11 mouse cellular contexts compared by ENCODE assay signal in genomic region chr15:25144228-25144627, GRCm38 (mm10).
DNase-seq lines count a peak whose midpoint lies in the region; ATAC-seq and TF ChIP-seq lines count a peak whose summit lies in the region.
"Had no signal": no experiment of that assay in that cellular context is flagged by ENCODE, and none has a peak within 500 bp of the region (broad histone marks: within the 10 kb centered on the region; RNA-seq: fewer than 3 reads in every experiment).

No protein-coding gene starts in this region.

- H3K27ac ChIP-seq in intestine, postnatal 0 days (ENCODE audit: low read depth, low read length): no peak overlapping the region
- no peak overlapping the region for H3K27ac ChIP-seq in intestine, embryonic 15.5 days
- no peak overlapping the region for H3K27ac ChIP-seq in midbrain, postnatal 0 days (ENCODE audit: low read depth, low read length)
- no peak overlapping the region for H3K27ac ChIP-seq in midbrain, embryonic 13.5 days
- H3K27ac ChIP-seq in hindbrain, postnatal 0 days: no peak overlapping the region

- no peak overlapping the region for H3K9ac ChIP-seq in intestine, postnatal 0 days (ENCODE audit: low read depth, low read length)
- no peak overlapping the region for H3K9ac ChIP-seq in intestine, embryonic 15.5 days
- H3K9ac ChIP-seq in midbrain, postnatal 0 days (replicated peaks; ENCODE audit: low read length, poor library complexity, severe bottlenecking): no peak overlapping the region
- H3K9ac ChIP-seq in midbrain, embryonic 13.5 days (replicated peaks): no peak overlapping the region
- no peak overlapping the region for H3K9ac ChIP-seq in hindbrain, postnatal 0 days (replicated peaks; ENCODE audit: low read length)

- no peaks in the 10 kb centered on the region for H3K36me3 ChIP-seq in intestine, postnatal 0 days (ENCODE audit: control insufficient read depth, insufficient read depth)
- no peaks in the 10 kb centered on the region for H3K36me3 ChIP-seq in intestine, embryonic 15.5 days
- no peaks in the 10 kb centered on the region for H3K36me3 ChIP-seq in midbrain, postnatal 0 days (ENCODE audit: insufficient read depth, low read length)
- H3K36me3 ChIP-seq in midbrain, embryonic 13.5 days: no peaks in the 10 kb centered on the region
- H3K36me3 ChIP-seq in hindbrain, postnatal 0 days (ENCODE audit: insufficient read depth, low read length): no peaks in the 10 kb centered on the region

- WGBS in intestine, postnatal 0 days: 77% methylated on average over 1 of the region's 1 CpGs
- 68% methylated on average over 1 of the region's 1 CpGs for WGBS in intestine, embryonic 15.5 days
- 88% methylated on average over 1 of the region's 1 CpGs for WGBS in midbrain, postnatal 0 days
- WGBS in midbrain, embryonic 13.5 days: 79% methylated on average over 1 of the region's 1 CpGs
- 75% methylated on average over 1 of the region's 1 CpGs for WGBS in hindbrain, postnatal 0 days

- no peak for DNase-seq in midbrain, postnatal 0 days (ENCODE audit: low spot score)
- peak; percentile 61 for DNase-seq in thymus, postnatal 4 days
- no peak for DNase-seq in right cerebral cortex, postnatal 14 days
- DNase-seq in hindbrain, postnatal 0 days (ENCODE audit: low spot score): no peak
- DNase-seq: cerebellum, postnatal 10 days; midbrain, embryonic 14.5 days had no signal

- no peak overlapping the region for H3K4me2 ChIP-seq in intestine, postnatal 0 days (replicated peaks; ENCODE audit: low read depth)
- H3K4me2 ChIP-seq in intestine, embryonic 15.5 days (replicated peaks): no peak overlapping the region
- H3K4me2 ChIP-seq in midbrain, postnatal 0 days (ENCODE audit: low read depth, low read length, poor library complexity, severe bottlenecking): no peak overlapping the region
- H3K4me2 ChIP-seq in midbrain, embryonic 13.5 days (replicated peaks): no peak overlapping the region
- no peak overlapping the region for H3K4me2 ChIP-seq in hindbrain, postnatal 0 days (ENCODE audit: low read depth, low read length)
- H3K4me2 ChIP-seq: liver, embryonic 11.5 days had no signal

- H3K4me3 ChIP-seq in intestine, postnatal 0 days (ENCODE audit: low read depth, low read length): no peak overlapping the region
- no peak overlapping the region for H3K4me3 ChIP-seq in intestine, embryonic 15.5 days (replicated peaks)
- H3K4me3 ChIP-seq in midbrain, postnatal 0 days (ENCODE audit: low read depth, low read length): no peak overlapping the region
- H3K4me3 ChIP-seq in midbrain, embryonic 13.5 days (replicated peaks): no peak overlapping the region
- no peak overlapping the region for H3K4me3 ChIP-seq in hindbrain, postnatal 0 days (ENCODE audit: low read length)

- no peaks in the 10 kb centered on the region for H3K4me1 ChIP-seq in intestine, postnatal 0 days (replicated peaks; ENCODE audit: control insufficient read depth, insufficient read depth, low read length)
- 0 out of 2 replicates have a peak, but pooled peaks cover 2% of the 10 kb centered on the region for H3K4me1 ChIP-seq in intestine, embryonic 15.5 days (replicated peaks)
- no peaks in the 10 kb centered on the region for H3K4me1 ChIP-seq in midbrain, postnatal 0 days (ENCODE audit: insufficient read depth, low read length)
- peaks cover 10% of the 10 kb centered on the region for H3K4me1 ChIP-seq in midbrain, embryonic 13.5 days (replicated peaks)
- H3K4me1 ChIP-seq in hindbrain, postnatal 0 days (ENCODE audit: insufficient read depth, low read length): no peaks in the 10 kb centered on the region

- TF ChIP-seq CTCF in intestine, postnatal 0 days (IDR thresholded peaks at IDR 0.05; ENCODE audit: low read depth): 0 out of 2 replicates have a peak, but pooled peaks have one; percentile 23
- peak; percentile 39 for TF ChIP-seq CTCF in midbrain, postnatal 0 days (IDR thresholded peaks at IDR 0.05)
- TF ChIP-seq CTCF in hindbrain, postnatal 0 days (IDR thresholded peaks at IDR 0.05; ENCODE audit: low read depth): no peak

- no peak for ATAC-seq in intestine, postnatal 0 days
- ATAC-seq in intestine, embryonic 15.5 days: no peak
- ATAC-seq in midbrain, postnatal 0 days (ENCODE audit: low FRiP score): no peak
- no peak for ATAC-seq in midbrain, embryonic 13.5 days
- peak; percentile 88 for ATAC-seq in granulocyte monocyte progenitor cell, adult 5-6 weeks (replicated peaks; ENCODE audit: poor library complexity, severe bottlenecking)
- no peak for ATAC-seq in hindbrain, postnatal 0 days

- no peaks in the 10 kb centered on the region for H3K9me3 ChIP-seq in intestine, postnatal 0 days (ENCODE audit: control insufficient read depth)
- no peaks in the 10 kb centered on the region for H3K9me3 ChIP-seq in intestine, embryonic 15.5 days
- no peaks in the 10 kb centered on the region for H3K9me3 ChIP-seq in midbrain, postnatal 0 days (ENCODE audit: low read length)
- H3K9me3 ChIP-seq in midbrain, embryonic 13.5 days: no peaks in the 10 kb centered on the region
- no peaks in the 10 kb centered on the region for H3K9me3 ChIP-seq in hindbrain, postnatal 0 days (ENCODE audit: low read length)

- no peaks in the 10 kb centered on the region for H3K27me3 ChIP-seq in intestine, postnatal 0 days (replicated peaks; ENCODE audit: control insufficient read depth, insufficient read depth, low read length)
- H3K27me3 ChIP-seq in intestine, embryonic 15.5 days (replicated peaks): no peaks in the 10 kb centered on the region
- no peaks in the 10 kb centered on the region for H3K27me3 ChIP-seq in midbrain, postnatal 0 days (ENCODE audit: insufficient read depth, low read length)
- H3K27me3 ChIP-seq in midbrain, embryonic 13.5 days: no peaks in the 10 kb centered on the region
- H3K27me3 ChIP-seq in hindbrain, postnatal 0 days (ENCODE audit: insufficient read depth, low read length): no peaks in the 10 kb centered on the region
